Mouse (Mus musculus): ENCODE measurements at regions not wholly inside any gene's neighbourhood (a gene's known extent, or its start where the extent isn't known, plus 50 kb on each side); places are given as distances from the start of the nearest gene placed in this dataset.

DNA sequence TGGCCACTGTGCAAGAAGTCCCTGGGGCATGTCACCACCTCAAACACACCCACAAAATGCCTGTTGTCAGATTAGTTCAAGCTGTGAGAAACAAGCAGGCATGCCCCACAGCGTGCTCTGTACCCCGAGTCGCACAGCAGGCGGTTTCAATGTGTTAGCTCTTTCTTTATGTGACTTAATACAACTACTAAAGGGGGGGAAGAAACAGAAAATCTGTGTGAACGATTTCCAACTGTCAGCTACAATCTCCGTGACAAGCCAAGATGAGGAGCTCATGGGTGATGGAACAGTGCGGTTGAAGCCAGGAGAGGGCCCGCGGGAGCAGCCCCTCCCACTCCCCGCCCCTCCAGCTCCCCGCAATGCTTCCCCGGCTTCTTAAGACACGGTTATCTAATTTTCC is 180.7 kb downstream of the Setd4 start:
- no peak for TF ChIP-seq EP300 (IDR thresholded peaks at IDR 0.05; ENCODE audit: low read depth)
- no peak for TF ChIP-seq CTCF (IDR thresholded peaks at IDR 0.05; ENCODE audit: low read depth)
